Mouse (Mus musculus) CD4-positive, CD25-positive, alpha-beta regulatory T cell, adult 4 months (primary cell): ENCODE measurements around the gene Ahcyl1. TPM values are rescaled to one million over a fixed set of nuclear protein-coding genes. Genes with fewer than 3 reads are reported as not detected.
"Not testable (repeated sequence)": the region's sequence is repeated elsewhere in the genome, so short reads cannot be mapped to it uniquely, and the experiment has no call there.

Source experiments
- ATAC-seq: one replicate; pipeline ENCODE4 v1.8.0; 2017
- polyA plus RNA-seq, 2 experiments: library from polyadenylated mRNA; unstranded; fragments of 100-300 nt; shearing (Covaris generic); gene quantifications; one replicate each; pipeline ENCODE4 v1.2.1; 2017

Ahcyl1 gene
- polyA plus RNA-seq: 10 to 100 TPM; 12.1 to 22.1 TPM

GRCm38 (mm10) chr3:107695948-107696881, at the start of gene Ahcyl1:
Gene Ahcyl1, minus strand, starts transcription at chr3:107696560.
- peak; percentile 96 for ATAC-seq

- no peak for ATAC-seq
These were observed 49.7 kb upstream of the Ahcyl1 start for GRCm38 (mm10) chr3:107746026-107746425.

- ATAC-seq: no peak
These were observed 47.3 kb upstream of the Ahcyl1 start for GRCm38 (mm10) chr3:107743650-107744049.

GRCm38 (mm10) chr3:107743107-107743506, 46.7 kb upstream of the Ahcyl1 start:
- no peak for ATAC-seq

- no peak for ATAC-seq
These were observed 45.8 kb upstream of the Ahcyl1 start for GRCm38 (mm10) chr3:107742071-107742710.

GRCm38 (mm10) chr3:107741387-107741786, 45.0 kb upstream of the Ahcyl1 start:
- ATAC-seq: no peak

- ATAC-seq: no peak
These were observed 44.3 kb upstream of the Ahcyl1 start for GRCm38 (mm10) chr3:107740578-107741207.

GRCm38 (mm10) chr3:107739966-107740365, 43.6 kb upstream of the Ahcyl1 start:
- ATAC-seq: no peak

- no peak for ATAC-seq
These were observed 43.1 kb upstream of the Ahcyl1 start for GRCm38 (mm10) chr3:107739456-107739855.

- ATAC-seq: no peak
These were observed 42.3 kb upstream of the Ahcyl1 start for GRCm38 (mm10) chr3:107738620-107739019.

GRCm38 (mm10) chr3:107737609-107738190, 41.3 kb upstream of the Ahcyl1 start:
- no peak for ATAC-seq

- ATAC-seq: not testable (repeated sequence)
These were observed 39.3 kb upstream of the Ahcyl1 start for GRCm38 (mm10) chr3:107735620-107736019.

GRCm38 (mm10) chr3:107733329-107733728, 37.0 kb upstream of the Ahcyl1 start:
- no peak for ATAC-seq

GRCm38 (mm10) chr3:107730236-107730635, 33.9 kb upstream of the Ahcyl1 start:
- ATAC-seq: no peak

- no peak for ATAC-seq
These were observed 32.1 kb upstream of the Ahcyl1 start for GRCm38 (mm10) chr3:107728509-107728908.

- no peak for ATAC-seq
These were observed 19.6 kb upstream of the Ahcyl1 start for GRCm38 (mm10) chr3:107715971-107716370.

- ATAC-seq: no peak
These were observed 18.0 kb upstream of the Ahcyl1 start for GRCm38 (mm10) chr3:107714276-107714933.

- no peak for ATAC-seq
These were observed 15.7 kb upstream of the Ahcyl1 start for GRCm38 (mm10) chr3:107712081-107712480.

GRCm38 (mm10) chr3:107709156-107709555, 12.8 kb upstream of the Ahcyl1 start:
- no peak for ATAC-seq

- ATAC-seq: no peak
These were observed 10.9 kb upstream of the Ahcyl1 start for GRCm38 (mm10) chr3:107707239-107707638.

- no peak for ATAC-seq
These were observed 9.8 kb upstream of the Ahcyl1 start for GRCm38 (mm10) chr3:107706164-107706563.

- no peak for ATAC-seq
These were observed 8.0 kb upstream of the Ahcyl1 start for GRCm38 (mm10) chr3:107704371-107704705.
